Mouse (Mus musculus) kidney, adult 11 months (tissue): ENCODE results near the gene Ceacam16.
A peak's percentile ranks its signal among the peaks of the same experiment; 100 is the strongest.

Experiments used
- DNase-seq: peaks from one replicate; pipeline ENCODE4 v3.0.0; 2022

Gene Ceacam16

GRCm38 (mm10) chr7:19842885-19843504, 18.1 kb downstream of the Ceacam16 start:
- peak; percentile 89 for DNase-seq

GRCm38 (mm10) chr7:19841686-19842413, 19.2 kb downstream of the Ceacam16 start:
- peak; percentile 64 for DNase-seq

- no peak for DNase-seq
Observed at GRCm38 (mm10) chr7:19840936-19841335, 20.2 kb downstream of the Ceacam16 start.

GRCm38 (mm10) chr7:19840371-19840770, 20.7 kb downstream of the Ceacam16 start:
- no peak for DNase-seq

GRCm38 (mm10) chr7:19836843-19837242, 24.3 kb downstream of the Ceacam16 start:
- DNase-seq, result no peak

GRCm38 (mm10) chr7:19834055-19834454, 27.0 kb downstream of the Ceacam16 start:
- DNase-seq, result no peak

- no peak for DNase-seq
Observed at GRCm38 (mm10) chr7:19831837-19832236, 29.3 kb downstream of the Ceacam16 start.

- DNase-seq, result peak; percentile 97
Observed at GRCm38 (mm10) chr7:19830682-19831156, 30.4 kb downstream of the Ceacam16 start.

- no peak for DNase-seq
Observed at GRCm38 (mm10) chr7:19829694-19830093, 31.4 kb downstream of the Ceacam16 start.

- no peak for DNase-seq
Observed at GRCm38 (mm10) chr7:19826756-19827155, 34.3 kb downstream of the Ceacam16 start.

GRCm38 (mm10) chr7:19824182-19824973, 36.7 kb downstream of the Ceacam16 start:
- peak; percentile 90 for DNase-seq

- no peak for DNase-seq
Observed at GRCm38 (mm10) chr7:19823256-19824181, 37.6 kb downstream of the Ceacam16 start.

- DNase-seq, result peak; percentile 57
Observed at GRCm38 (mm10) chr7:19822604-19823058, 38.5 kb downstream of the Ceacam16 start, which contains the start of gene Bcl3. Gene Bcl3 (minus strand): TSS chr7:19822770.

GRCm38 (mm10) chr7:19822193-19822592, 38.9 kb downstream of the Ceacam16 start:
- no peak for DNase-seq

- DNase-seq, result no peak
Observed at GRCm38 (mm10) chr7:19821633-19822032, 39.5 kb downstream of the Ceacam16 start.

- DNase-seq, result no peak
Observed at GRCm38 (mm10) chr7:19820347-19821048, 40.6 kb downstream of the Ceacam16 start.

GRCm38 (mm10) chr7:19818875-19819274, 42.2 kb downstream of the Ceacam16 start:
- no peak for DNase-seq

GRCm38 (mm10) chr7:19818440-19818839, 42.7 kb downstream of the Ceacam16 start:
- no peak for DNase-seq

- no peak for DNase-seq
Observed at GRCm38 (mm10) chr7:19817382-19818105, 43.6 kb downstream of the Ceacam16 start.

- peak; percentile 84 for DNase-seq
Observed at GRCm38 (mm10) chr7:19816224-19816771, 44.8 kb downstream of the Ceacam16 start.
